Mouse (Mus musculus) erythroblast, embryonic 14.5 days (primary cell): Measurements from ENCODE around the gene Oxct2a.

Source experiments
- GATA1 ChIP-seq: IDR thresholded peaks from 2 replicates; pipeline ENCODE4 v1.6.1; 2012; ENCODE audit warnings: low read length, inconsistent platforms, mixed read lengths
- TAL1 ChIP-seq: IDR thresholded peaks from 3 replicates; pipeline ENCODE4 v1.6.1; 2012; ENCODE audit warnings: low read length, inconsistent platforms, mixed read lengths

DNA sequence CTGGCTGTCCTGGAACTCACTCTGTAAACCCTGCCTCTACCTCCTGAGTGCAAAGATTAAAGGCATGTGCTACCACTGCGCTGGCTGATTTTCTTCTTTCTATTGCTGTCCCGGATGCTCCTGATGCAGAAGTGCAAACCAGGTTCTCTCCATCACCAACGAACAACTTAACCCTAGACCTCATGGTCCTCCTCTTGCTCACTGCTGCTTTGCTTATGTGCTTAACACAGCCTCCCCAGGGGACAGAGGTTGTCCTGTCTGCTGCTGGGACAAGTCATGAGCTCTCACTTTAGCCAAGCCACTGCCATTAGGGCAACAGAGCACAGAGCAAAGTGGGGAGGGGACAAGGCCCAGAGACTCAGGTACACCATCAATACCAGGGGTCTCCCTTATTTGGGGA, 8.9 kb downstream of the Oxct2a start:
- no peak for TF ChIP-seq GATA1
- TF ChIP-seq TAL1, result no peak
